Mouse (Mus musculus) kidney, adult 2 months (tissue): ENCODE measurements around the gene Hspa8.

Experiments used
- CTCF ChIP-seq: fragments of 200-500 bp; conservative IDR thresholded peaks from 2 replicates; pipeline ENCODE4 v1.5.1; 2011; ENCODE audit warnings: low read depth, mild to moderate bottlenecking, control low read depth, low read length, moderate library complexity, mixed read lengths; ENCODE audit not compliant: insufficient read depth, insufficient read length
- POLR2A ChIP-seq: fragments of 200-500 bp; IDR thresholded peaks from one replicate; pipeline ENCODE4 v1.6.1; 2011; ENCODE audit warnings: low read depth, low read length, control low read depth

GRCm38 (mm10) chr9:40807289-40807920 is 6.6 kb downstream of the Hspa8 start:
- TF ChIP-seq CTCF (no peak), POLR2A (no peak)
